Mouse (Mus musculus) cerebellum, adult 11-12 months (tissue): ENCODE measurements around the gene Ncmap.
A peak's percentile ranks its signal among the peaks of the same experiment; 100 is the strongest.

Source experiments
- DNase-seq: peaks from one replicate; pipeline ENCODE4 v3.0.0; 2022

The Ncmap gene

DNA sequence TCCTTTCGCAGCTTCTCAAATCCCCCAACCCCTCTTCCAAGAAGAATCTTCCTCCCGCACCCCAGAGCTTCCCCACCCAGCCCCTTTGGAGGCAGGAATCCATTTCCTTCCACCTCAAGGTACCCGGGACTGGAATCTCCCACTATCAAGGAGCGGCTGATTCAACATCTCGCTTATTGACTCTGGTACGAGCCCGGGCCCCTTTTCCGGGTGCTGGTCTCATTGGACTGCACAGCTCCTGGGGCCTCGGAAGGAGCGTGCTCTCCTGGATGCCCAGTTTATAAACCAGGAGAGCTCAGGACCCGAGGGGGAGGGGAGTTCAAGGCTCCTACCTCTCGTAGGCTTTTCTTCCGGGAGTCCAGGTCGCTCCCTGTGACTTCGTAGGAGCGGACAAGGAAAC, 476 bp downstream of the Ncmap start:
- DNase-seq = no peak

DNA sequence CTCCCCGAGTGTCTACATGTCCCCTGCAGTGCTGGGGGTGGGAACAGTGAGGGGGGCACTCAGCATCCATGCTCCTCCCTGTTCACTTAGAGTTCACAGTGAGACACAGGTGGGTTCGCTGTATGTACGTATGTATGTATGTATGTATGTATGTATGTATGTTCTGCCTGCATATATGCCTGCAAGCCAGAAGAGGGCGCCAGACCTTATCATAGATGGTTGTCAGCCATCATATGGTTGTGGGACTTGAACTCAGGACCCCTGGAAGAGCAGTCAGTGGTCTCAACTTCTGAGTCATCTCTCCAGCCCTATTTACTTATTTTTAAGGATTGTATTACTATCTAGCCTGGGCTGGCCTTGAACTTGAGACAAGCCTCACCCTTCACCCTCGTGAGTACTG, 1.7 kb downstream of the Ncmap start:
- DNase-seq = no peak

DNA sequence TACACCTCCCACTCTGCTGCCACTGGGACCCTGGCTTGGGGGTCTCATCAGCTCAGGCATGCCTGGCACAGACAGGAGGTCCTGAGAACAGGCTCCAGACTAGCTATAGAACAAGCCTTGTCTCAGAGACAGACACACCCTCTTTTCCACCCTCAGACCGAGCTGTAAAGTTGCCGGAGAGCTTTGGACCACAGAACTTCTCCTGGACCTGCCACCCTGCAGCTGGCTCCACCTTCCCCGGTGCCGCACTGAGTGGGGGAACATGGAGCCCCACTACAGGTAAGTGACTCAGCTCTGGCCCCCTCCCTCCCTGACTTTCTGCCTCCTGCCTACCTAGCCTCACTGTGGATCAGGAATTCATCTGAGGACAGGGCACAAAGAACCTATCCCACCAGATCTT, 2.7 kb downstream of the Ncmap start:
- no peak for DNase-seq

DNA sequence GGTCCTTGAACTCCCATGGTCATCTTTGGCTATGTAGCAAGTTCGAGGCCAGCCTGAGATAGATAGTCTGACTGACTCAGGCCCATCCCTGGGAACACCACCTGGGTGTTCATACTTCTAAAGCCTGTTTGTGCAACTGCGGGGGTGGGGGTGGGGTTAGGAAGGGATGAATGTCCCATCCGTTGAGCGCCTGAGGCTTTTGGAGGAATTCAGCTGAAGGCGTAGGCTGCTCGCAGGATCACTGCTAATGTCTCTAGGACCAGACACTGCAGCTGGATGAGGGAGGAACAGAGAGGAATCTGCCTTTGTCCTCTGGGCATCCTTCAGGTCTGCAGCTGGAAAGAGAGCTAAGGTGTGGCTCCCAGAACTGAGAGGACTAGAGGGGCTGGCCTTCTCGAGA, 3.4 kb downstream of the Ncmap start:
- DNase-seq = no peak

DNA sequence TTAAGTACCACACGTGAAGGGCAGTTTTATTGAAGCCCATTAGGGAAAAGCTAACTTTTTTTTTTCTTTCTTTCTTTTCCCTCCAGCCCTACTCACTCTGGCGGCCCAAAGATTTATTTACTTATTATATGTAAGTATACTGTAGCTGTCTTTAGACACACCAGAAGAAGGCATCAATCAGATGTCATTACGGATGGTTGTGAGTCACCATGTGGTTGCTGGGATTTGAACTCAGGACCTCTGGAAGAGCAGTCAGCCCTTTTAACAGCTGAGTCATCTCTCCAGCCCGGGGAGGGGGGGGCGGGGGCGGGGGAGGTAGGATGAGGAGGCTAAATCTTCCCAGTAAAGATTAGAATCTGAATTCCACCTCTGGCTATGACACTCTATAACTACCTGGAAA, 4.6 kb downstream of the Ncmap start:
- DNase-seq = no peak

DNA sequence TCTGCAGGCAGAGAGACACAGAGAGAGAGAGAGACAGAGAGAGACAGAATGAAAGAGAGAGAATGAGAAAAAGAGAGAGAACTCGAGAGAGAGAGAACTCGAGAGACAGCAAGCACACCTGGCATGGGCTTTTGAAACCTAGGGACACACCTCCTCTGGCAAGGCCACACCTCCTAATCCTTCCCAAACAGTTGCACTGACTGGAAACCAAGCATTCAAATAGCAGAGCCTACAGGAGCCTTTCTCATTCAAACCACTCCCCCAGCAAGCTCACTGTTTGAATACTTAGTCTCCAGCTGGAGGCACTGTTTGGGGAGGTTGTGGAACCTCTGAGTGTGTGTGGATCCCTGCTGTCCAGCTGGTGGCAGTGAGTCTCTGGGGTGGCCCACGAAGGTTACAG, 5.2 kb downstream of the Ncmap start:
- DNase-seq = no peak

DNA sequence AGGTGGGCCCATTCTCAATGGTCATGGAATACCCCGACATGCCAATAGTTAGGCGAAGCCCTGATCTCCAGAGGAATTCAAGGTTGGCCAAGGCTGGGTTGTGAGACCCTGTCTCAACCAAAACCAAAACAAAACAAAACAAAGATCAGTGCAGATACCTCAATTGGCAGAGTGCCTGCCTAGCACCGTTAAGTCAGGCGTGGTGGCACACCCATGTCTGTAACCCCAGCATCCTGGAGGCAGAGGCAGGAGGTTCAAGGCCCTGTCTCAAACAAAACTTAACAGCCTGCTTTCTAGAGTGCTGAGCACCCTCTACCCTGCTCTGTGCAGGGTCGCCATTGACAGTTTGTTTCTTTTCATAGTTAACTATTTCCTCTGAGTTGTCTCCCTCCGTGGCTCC, 7.0 kb downstream of the Ncmap start:
- DNase-seq = no peak

DNA sequence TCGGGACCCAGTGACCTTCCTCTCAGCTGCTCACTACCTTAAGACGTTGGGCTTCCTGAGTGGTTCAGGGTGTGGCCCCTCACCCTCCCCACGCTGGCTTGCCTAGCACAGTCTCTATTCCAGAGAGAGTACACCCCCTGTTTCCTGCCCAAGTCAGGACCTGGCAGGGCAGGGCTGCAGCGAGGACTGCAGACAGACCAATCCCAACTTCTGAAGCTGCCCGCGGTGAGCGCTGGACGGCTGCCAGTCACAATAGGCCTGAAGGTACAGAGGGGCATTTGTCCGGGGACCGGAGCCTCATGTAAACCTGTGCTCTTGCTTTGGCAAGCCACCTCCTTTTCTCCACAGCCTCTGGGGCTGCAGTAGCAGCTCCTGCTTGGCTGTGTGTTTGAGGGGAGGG, 12.4 kb downstream of the Ncmap start:
- no peak for DNase-seq

DNA sequence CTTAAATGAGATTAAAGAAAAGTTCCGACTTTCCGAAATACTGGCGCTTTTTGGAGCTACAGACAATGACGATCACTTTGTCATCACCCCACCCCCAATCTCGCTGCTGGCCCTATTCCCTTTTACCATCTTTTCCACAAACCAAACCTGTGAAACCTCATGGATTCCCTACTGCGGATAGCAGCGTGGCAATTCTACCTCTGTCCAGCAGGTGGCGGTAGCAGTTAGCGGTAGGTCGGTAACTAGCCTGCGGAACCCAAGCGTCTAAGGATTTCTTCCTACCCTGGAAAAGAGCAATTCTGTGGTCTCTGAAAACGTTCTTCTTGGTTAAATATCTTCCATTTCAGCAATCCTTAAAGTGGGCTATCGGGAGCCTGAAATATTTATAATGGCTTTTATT, 15.7 kb downstream of the Ncmap start:
- DNase-seq = peak; percentile 54

DNA sequence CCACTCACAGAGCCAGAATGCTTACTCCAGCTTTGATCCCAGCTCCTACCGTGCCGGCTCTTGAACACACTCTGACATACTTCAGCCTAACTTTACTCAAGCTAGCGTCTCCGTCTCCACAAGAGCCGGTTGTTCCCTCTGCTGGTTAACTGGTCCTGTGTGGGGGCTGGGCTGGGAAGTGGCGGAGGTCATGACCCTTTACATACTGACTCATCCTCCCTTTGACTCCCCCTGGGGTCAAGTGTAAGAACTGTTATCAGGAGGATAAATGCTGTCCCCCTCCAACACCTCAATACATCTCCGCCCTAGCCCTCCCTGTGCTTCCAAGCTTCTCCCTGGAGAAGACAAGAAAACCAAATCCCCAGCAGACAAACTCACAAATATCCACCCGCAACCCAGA, 16.7 kb downstream of the Ncmap start:
- DNase-seq = no peak

DNA sequence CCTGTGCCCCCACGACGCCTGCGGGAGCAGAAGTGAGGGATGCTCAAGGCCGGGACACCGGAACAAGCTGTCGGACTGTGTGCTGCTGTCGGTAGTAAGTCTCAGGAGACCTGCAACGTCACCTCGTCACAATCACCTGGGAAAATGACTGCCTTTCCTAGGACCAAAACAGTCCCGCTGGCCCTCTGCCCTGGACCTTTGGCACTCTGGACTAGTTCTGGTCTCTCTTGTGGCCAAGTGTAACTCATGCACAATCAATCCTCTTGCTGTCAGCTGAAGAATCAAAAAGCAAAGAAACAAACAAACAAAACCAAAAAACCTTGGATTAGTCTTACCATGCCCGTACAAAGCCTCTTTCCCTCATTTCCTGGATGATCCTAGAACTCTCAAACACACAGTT, 20.8 kb downstream of the Ncmap start:
- no peak for DNase-seq

DNA sequence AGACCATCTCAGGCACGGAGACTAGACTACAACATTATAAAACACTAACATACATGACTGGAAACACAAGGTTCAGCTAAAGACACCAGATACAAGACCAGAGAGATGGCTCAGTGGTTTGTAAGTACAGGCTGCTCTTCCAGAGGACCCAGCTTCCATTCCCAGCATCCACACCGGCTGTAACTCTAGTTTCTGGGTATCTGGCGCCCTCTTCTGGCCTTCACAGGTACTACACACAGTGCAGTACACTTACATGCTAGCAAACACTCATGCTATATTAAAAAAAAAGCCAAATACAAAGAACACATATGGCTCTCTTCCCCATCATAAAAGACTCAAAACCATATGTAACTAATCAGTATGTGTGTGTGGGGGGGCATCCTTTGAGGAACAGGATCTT, 22.6 kb downstream of the Ncmap start:
- no peak for DNase-seq

DNA sequence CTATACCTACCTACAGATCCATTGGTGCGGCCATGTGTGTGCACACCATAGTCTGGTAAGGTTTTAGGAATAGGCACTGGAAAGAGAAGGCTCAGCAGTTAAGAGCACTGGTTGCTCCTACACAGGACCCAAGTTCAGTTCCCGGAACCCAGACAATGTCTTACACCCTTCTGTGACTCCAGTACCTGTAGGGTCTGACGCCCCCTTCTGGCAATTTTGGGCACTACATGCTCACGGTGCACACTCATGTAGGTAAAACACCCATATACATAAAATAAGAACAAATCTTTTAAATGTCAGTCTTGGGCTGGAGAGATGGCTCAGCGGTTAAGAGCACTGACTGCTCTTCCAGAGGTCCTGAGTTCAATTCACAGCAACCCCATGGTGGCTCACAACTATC, 24.7 kb downstream of the Ncmap start:
- no peak for DNase-seq

DNA sequence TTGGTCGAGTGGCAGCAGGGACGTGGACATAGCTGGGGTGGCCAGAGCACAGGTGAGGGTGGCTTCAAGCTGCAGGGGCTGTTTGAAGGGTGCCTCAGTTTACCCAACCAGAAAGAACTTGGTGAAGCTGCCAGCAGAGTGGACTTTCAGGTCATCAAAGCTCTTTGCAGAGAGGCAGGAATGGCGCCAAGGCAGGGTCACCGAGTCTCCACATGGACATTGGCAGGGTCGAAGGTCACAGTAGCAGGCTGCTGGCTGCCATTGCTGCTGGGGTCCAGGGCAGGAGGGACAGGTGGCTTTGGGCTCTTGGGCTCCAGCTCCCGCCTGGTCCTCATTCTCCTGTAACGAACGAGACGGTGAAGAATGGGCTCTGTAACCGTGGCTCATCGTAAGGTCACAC, 27.7 kb downstream of the Ncmap start:
- no peak for DNase-seq

DNA sequence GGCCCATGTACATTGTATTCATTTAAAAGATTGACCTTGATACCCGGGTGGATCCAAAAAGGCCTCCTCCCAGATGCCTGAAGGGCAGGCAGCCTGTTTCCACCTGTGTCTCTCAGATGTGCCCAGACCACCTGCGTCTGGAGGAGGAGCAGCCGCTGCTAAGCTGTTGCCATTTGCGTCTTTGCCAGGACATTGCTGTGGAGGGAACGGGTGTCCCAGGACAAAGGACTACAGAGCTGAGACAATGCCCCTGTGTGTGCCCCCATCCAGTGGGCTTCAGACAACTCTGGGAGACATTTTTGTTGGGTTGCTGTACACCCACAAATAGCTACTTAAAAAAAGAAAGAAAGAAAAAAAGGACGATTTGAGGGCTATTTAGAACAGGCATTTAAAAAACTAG, 35.2 kb downstream of the Ncmap start:
- no peak for DNase-seq

DNA sequence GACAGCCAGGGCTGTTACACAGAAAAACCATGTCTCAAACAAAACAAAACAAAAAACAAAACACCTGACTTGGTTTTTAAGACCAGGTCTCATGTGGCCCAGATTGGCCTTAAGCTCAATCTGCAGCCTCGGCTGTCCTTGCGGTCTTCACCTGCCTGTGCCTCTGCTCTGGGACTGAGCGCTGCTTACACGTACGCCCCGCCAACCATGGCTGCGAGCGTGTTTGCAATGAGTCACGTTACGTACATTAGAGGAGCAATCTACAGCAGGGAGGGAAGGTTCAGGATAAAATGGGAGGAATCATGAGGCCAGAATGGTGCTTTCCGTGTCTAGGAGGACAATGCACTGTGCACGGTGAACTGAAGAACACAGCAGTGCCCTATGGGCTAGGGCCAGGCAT, 36.3 kb downstream of the Ncmap start:
- DNase-seq = no peak

DNA sequence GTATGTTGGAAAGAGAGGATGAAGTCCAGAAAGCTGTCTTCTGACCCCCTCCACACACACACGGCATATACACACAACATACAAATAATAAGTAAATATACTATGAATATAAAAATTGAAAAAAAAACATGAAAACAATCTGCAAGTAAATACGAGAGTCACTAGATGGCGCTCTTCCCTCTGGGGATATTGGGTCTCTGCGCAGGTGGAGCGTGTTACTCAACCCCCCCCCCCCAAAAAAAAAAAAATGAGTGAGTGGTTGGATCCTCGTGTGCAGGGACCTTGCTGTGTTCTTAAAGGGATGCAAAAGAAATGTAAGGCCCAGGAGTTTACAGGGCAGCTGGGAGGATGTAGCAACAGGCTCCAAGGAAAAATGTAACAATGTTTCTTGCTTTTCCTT, 39.3 kb downstream of the Ncmap start:
- no peak for DNase-seq

DNA sequence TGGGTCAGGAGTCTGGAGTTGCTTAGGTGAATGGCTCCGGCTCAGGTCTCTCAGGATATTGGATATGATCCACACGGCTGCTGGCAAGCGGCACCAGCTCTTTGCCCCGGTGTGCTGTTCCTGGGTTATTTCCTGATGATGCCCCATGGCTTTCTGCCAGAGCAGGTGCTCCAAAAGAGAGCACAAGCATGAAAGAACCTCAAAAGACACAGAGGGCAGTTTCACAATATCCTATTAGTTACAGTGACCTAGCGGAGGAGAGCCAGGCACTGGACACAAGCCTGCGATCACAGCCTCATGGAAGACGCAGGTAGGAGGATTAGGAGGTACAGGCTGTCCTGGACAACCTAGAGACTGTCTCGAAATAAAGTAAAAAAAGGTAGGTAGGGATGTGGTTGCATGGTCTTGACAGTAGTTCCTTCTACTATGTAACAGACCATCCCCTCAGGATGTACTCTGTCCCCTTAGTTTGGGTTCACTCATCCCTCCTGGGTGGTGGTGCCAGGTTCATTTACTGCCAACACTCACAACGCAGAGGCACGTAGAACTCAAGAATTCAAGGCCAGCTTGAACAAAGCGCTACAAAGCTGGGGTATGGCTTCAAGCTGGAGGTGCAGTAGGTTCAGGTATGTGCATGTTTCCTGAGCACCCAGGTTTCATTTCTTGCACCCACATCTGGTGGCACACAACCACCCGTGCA, 40.7 kb downstream of the Ncmap start:
- no peak for DNase-seq

DNA sequence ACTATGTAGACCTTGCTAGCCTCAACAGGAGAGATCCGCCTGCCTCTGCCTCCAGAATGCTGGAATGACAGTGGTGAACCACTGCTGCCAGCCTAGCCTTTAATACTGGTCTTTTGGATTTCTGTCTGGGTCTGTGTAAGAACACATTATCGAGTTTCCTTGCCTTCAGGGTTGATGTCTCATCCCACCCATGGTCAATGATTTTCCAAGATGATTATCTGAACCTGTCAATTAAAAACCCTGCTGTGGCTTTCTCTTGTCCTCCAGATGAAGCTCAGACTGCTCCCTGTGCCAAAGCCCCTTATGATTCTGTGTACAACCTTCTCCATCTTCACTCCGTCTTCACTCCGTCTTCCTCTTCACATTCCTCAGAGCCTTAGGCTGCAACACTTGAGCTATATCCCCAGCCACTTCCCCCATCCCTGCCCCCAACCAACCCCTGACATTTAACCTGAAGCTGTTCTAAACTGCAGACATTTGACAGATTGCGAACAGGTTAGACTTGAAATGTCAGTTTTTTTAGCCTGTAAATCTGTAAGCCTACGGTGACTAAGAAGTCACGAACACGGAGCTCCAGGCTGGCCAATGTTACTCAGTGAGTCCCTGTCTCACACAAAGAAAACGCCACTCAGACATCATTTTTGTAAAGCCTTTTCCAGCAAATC, 42.0 kb downstream of the Ncmap start:
- DNase-seq = no peak

DNA sequence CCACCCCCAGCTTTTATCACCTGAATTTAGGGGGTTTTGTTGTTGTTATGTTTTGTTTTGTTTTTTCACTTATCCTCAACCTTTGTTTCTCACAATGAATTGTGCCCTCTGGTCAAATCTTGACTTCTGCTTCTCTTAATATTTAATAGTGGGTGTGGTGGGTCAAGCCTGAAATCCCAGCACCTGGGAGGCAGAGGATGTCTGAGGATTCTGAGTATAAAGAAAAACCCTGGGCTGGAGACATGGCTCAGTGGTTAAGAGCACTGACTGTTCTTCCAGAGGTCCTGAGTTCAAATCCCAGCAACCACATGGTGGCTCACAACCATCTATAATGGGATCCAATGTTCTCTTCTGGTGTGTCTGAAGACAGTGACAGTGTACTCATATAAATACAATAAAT, 43.3 kb downstream of the Ncmap start:
- peak; percentile 11 for DNase-seq

DNA sequence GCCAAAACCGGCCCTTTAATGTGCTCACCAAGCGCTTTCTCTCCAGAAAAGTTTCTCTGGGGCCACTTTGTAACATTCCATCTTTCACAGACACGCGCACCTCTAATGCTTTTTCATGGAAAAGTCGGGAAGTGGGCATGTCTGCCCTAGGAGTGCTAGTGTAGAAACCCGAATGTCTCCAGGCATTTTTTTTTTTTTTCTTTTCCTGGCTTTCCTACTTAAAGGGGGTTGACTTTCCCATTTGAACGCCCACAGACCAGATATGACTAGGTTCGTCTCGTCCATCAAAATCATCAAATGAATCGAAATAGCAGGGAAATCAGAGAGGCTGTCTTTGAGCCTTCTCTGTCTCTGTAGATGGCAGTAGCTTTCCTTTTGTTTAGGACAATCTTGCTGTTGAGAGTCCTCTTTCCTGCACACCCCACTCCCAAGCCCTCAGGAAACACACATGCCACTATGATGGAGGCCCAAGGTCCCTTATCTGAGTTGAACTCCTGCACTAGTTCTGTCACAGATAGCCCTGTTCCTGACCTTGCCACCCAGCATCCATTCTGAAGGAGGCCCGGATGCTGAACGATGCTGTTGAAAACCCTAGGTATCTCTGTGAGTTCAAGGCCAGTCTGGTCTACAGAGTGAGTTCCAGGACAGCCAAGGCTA, 44.1 kb downstream of the Ncmap start:
- peak; percentile 36 for DNase-seq

DNA sequence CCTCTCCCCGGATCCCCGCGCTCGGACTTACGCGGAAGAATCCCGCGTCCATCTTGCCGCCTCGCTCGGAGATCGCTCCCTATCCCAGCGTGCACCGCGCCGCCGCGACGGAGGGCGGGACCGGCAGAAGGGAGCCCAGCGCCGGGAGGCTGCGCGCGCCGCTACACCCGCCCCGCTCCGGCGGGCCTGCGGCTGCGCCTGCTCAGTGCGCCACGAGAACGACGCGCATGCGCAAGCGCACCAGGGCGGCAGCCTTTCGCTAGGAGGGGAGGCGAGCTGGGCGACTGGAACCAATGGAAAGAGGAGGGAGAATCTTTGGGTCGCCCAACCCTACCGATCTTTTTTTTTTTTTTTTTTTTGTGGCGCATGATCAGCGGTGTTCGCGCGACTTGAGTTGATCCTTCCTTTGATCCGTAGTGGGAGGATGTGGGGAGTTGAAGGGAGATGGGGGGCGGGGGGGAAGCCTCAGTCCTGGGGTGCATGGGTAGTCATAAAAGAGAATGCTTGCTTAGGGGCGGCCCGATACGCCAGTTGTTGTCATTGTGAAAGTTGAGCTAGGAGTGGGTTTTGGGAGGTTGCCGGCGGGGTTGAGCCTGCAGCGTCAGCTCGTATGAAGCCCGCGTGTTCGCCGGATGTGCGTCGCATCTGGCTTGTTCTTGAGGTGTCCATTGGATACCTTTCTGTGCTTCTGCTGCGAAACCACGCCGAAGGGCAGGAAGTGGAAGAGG, 44.8 kb downstream of the Ncmap start, which contains the start of gene Srrm1:
Gene Srrm1 (minus strand): TSS at position 256 of the 728 bp plus-strand sequence.
- DNase-seq = peak; percentile 99

DNA sequence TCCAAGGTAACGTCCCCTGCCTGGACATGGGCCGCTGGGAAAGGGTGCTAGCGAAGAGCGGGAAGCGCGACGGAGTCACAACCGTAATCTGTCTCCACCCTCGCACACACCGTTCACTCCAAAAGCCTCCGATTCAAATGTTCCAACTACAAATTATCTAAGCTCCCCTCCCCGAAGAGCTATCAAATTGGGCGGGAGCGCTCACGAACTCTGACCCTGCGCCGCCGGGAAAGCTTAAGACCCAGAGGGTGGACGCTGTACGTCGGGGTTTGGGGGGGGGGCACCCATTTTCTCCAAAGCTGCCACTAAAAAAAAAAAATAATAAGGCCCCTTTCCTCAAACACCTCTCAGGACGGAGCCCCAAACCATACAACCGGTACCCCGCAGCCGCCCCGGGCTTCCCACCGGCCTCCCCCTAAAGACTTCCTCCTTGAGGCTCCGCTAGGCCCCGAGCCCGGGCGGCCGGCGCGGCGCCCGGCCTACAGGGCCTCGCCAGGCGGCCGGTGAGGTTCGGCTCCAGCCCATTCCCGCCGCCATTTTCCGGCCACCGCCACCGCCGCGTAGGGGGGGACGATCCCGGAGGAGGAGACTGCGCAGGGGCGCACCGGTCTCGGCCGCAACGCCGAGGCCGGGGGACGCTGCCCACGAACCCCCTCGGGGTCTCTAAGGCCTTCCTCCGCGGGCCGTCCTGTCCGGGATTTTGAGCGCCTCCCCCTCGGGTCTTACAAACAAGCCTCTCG, 45.5 kb downstream of the Ncmap start:
- no peak for DNase-seq
